Mouse (Mus musculus) R1 (cell line): ENCODE results near the gene Jdp2.

Source experiments
- DNase-seq: peaks from one replicate; pipeline ENCODE4 v3.0.0-alpha.2; 2018; ENCODE audit warnings: low read depth, low spot score

The Jdp2 gene

DNA sequence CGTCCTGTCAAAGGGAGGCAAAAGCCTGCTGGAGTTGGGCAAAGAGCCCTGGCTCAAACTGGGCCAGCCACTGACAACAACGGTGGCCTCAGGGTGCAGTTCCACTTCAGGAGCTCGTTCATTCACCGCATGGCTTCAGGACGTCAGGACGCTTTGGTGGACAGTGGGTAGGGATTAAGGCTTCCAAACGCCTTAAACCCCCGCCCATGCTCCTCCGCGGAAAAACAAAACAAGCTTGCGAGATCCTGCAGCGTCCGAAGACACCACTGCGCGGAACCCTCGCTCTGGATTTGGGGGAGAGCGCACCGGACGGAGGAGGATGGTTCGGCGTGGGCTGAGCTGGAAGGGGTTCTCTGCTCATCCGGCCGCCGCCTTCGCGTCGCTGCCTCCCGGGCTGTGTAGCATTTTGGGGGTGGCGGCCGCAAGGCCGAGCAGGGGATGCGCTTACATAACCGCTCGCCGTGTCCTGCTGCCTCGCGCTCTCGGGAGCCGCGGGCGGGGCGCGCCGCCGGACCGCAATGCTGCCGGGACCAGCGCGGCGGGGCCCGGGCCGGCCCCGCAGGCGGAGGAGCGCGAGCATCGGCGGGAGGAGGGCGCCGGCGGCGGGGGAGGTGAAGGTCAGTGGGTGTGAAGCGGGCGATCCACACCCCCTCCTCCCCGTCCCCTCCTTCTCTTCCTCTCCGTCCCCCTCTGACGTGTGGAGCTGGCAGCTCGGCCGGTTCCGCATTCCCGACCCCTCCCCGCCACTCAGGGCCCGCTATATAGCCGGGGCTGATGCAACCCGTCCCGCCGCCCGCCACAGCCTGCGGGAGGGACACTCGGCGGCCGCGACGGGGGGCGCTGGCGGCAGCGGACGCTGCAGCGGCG lies at the start of gene Jdp2:
Jdp2 (plus strand) TSS at position 417 of the 867 bp plus-strand sequence.
- DNase-seq = peak; percentile 74

DNA sequence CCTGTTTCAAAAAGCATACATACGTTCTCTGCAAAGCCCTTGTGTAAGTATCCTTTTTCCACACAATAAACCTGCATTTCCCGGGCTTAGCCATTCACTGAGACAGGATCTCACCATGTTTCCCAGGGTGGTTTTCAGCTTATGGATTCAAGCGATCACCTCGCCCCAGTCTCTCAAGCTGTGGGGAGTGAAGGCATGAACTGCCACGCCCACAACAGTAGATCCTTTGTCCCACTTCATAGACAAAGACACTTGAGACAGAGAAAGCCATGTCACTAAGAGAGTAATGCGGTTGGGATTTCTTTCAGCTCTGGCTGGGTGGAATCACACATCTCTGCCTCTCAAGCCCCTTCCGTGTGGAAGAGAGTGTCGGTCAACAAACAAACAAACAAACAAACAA lies 49.2 kb upstream of the Jdp2 start:
- DNase-seq = peak; percentile 62

- peak; percentile 71 for DNase-seq
These were observed 48.4 kb upstream of the Jdp2 start for GRCm38 (mm10) chr12:85550435-85550834.

DNA sequence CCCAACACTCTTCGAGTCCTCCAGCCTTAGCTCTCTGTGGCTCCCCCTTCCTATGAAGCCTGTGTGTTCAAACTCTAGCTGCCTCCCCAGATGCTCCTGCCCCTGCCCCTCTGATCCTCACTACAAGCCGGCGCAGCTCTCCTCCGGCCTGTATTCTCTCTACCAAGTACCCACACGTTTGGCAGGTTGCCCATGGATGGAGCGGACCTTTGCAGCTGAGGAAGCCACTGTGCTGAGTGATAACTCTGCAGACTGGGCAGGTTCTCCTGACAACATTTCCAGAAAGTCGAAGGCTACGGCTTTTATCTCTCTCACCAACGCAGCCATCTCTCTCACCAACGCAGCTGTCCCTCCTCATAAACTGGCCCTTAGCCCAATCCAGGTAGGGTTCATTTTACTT lies 39.5 kb upstream of the Jdp2 start:
- DNase-seq = no peak

GRCm38 (mm10) chr12:85565441-85565840 lies 33.4 kb upstream of the Jdp2 start:
- no peak for DNase-seq

- no peak for DNase-seq
These were observed 30.5 kb upstream of the Jdp2 start for GRCm38 (mm10) chr12:85568298-85568697.

DNA sequence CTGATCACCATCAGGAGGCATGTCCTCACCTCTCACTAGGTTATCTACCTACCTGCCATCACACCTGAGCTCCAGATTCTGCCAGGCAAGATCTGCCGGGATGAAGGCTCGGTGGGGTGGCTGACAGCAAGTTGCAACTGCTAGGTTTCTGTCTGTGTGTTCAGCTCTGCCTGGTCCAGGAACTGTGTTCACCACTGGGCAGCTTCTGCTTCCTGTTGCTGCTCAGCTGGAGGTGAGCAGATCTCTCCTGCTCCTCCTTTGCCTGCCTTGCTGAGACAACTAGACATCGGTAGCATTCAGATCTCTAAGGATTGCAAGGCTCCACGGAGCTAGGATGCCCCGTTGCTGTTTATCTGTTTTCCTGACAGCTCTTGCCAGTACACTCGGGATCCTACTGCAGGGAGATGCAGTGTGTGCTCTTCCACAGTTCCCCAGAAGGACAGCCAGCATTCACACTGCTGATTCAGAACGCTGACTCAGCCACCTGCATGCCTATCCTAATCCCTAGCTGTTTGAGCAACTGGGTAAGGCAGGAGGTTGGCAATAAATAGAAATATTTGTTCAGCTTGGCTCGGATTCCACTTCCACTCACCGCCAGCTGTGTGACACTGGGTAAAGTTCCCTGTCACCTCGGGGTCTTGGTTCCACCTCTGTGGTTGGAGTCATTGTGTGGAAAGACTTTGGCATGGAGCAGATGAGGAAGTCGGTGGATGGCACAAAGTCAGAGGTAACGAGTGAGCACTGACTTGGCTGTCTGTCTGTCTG lies 29.3 kb upstream of the Jdp2 start:
- no peak for DNase-seq

DNA sequence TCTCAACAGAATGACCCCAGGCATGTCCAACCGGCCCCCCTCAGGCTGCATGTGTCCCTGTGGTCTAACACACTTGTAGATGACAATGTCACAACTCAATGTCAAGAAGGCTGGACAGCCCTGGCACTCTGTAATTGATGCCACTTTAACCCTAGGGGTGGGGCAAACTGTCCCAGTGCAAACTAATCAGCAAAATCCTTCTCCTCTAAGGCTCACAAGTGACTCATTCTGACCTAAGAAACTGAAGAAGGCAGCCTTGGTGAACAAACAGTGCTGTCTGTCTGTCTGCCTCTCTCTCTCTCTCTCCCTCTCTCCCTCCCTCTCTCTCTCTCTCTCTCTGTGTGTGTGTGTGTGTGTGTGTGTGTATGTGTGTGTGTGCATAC lies 28.7 kb upstream of the Jdp2 start:
- DNase-seq = no peak

GRCm38 (mm10) chr12:85571312-85571711 lies 27.5 kb upstream of the Jdp2 start:
- DNase-seq = no peak

DNA sequence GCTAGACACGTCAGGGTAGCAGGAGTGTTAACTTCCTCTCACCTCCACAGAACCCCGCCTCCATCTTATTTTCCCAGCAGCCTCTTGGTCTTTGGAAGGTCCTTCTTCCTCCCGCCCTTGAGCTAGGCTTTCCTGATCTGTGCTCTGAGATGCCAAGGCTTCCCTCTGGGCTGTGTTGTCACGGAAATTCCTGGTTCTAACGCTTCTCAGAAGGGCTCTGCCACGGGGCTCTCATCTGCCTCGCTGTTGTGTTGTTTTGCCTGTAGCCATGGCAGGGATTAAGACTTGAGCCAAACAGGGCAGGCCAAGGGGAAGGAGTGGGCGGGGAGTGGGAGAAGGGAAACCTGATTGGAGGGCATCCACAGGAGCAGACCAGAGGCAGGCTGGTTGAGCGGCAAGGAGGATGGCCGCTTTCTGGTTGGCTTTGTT lies 26.8 kb upstream of the Jdp2 start:
- DNase-seq = peak; percentile 95

DNA sequence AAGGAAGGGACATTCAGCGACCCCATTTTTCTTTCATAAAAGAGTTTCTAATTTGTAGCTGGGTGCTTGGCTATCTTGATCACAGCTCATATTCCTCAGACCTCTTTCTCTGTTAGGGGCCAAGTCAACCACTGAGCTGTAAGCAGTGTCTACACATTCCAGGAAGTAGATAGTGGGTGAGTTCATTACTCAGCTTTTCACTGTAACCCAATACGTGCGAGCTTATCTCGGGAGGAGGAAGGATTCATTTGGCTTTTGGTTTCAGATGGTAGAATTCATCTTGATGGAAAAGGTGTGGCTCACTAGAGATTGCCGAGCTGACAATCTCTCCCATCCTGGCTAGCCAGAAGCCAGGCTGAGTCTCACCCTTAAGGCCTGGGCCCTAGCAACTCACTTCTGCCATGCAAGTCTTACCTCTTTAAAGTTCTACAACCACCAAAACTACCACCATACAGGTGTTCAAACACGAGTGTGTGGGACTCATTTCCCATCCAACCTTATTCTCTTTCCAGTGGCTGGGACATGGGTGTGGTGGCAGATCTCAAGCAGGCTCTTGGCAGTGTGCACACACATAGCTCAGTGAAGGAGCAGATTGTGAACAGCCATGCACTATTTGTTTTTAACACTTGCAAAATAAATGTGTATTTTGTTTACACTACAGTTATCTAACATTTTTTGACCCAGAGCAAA lies 23.9 kb upstream of the Jdp2 start:
- DNase-seq = no peak

GRCm38 (mm10) chr12:85575496-85575840 lies 23.4 kb upstream of the Jdp2 start:
- DNase-seq = no peak

DNA sequence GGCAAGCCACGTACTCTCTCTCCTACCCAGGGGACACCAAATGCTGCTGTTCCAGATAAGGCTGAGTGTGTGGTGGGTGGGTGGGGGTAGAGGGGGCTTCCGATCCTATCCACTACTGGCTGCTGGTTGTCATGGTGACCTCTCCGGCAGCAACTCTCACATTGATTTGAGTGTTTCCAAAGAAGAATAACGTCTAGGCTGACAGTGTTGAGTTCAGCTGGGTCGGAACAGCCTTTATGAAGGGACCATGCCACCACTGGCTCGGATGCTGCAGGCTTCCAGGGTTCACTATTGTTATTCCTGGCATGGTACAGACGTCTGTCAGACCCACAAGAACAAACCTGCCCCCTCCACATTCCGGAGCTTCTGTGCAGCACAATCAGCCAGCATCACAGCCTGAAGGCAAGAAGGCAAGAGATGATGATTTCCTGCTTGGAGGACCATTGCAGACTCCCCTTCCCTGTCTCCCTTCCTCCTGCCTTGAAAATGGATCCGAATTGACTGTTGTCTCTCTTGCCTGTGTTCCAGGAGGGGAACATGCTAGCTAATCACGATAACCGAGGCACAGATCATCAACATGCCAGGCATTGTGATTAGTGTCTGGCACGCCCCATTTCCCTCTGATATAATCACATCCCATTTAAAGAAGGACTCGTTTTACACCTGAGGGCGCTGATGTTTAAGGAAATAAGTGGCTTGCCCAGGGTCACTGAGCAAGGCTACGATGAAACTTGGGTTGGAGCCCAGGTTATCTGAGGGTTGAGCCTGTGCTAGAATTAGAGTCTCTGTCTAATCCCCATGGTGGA lies 17.4 kb upstream of the Jdp2 start:
- no peak for DNase-seq

- DNase-seq = no peak
These were observed 16.8 kb upstream of the Jdp2 start for GRCm38 (mm10) chr12:85582067-85582316.

DNA sequence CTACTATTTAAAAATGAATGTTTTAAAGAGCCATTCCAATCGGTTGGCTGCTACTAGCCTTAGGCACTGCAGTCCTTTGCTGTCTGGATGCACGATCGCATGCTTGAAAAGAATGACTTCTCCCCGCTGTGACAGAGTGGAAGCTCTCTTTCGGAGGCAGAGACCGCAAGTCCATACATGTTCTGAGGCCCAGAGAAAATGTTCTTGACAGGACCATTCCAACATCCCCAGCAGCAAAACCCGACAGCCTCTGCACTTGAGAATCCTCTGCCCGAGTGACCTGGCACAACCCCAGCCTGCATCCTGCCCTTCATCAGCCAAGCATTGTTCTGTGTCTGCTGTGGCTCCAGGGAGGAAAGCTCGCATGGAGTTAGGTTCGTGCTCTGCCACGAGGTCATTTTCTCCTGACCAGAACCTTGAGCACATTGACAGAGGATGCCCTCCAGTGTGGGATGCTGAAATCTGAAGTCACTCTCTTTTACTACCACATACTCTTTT lies 13.0 kb upstream of the Jdp2 start:
- DNase-seq = no peak

DNA sequence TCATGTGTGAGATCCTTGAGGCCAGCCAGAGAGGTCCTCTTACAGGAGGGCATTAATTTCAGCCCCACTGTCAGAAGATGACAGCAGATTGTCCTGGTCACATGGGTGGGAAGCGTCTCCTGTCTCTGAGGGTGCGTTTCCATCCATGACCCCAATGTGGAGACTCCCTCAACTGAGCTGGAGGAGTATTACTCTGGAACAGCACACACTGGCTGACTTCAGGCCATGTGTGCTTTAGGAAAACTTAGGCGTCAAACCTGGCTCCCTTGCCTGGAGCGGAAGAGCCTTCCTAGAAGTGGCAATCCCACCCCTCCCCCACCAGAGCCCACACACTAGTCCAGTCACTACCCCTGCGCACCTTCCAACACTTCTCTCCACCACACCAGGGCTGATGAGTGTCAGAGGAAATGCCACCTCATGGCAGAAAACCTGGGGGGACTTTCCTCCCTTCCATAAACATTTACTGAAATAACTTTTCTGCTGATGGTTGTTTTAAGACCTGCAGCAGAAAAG lies 8.9 kb upstream of the Jdp2 start:
- DNase-seq = no peak

DNA sequence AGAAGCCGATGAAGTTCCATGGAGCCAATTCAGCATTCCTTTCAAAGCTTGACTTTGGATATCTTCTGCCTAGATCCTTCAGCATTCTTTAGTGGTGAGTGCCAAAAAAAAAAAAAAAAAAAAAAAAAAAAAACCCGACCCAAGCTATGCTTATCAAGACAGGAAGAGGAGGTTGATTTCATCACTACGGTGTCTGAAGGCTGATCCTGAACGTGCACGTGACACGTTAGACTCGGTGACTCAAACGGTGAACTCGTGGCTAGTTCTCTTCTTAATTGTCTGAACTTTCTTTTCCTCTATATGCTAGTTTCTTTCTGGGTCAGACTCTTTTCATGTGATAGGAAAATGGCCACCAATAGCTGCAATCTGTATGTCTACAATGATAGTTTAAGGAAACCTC lies 5.9 kb upstream of the Jdp2 start:
- no peak for DNase-seq

DNA sequence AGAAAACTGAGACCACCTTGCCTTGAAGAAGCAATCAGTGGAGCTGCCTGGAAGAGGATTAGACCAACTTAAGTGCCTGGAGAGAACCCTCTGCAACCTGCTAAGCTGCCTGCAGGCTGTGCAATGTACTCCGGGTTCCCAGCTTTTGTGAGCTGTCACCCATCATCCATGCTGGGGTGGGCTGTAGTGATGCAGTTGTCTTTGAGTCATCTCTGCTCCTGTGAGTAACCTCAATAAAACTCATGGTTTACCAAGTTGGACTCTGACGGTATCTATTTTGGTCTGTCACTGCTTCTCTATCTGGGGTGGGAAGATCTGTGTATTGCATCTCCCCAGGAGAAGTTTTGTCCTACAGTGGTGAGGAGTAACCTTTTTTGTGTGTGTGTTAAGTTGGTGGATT lies 4.4 kb upstream of the Jdp2 start:
- no peak for DNase-seq

DNA sequence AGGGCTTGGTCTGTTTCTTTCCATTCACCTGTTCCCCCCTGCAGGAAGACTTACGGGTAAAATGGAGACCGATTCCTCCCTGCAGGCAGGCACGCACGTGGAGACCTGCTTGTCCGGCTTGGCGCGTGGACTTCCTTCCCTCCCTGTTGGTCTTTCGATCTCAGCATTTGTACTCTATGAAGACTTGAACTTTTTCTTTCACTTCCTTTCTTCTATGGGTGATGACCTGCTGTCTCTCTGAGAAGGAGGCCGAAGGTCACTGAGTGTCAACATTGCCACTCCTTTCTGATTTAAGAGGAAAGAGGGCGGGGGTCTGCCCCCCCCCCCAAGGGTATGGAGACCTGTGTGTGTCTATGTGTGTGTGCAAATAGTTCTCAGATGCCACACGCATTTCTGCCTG lies 774 bp upstream of the Jdp2 start:
- no peak for DNase-seq

DNA sequence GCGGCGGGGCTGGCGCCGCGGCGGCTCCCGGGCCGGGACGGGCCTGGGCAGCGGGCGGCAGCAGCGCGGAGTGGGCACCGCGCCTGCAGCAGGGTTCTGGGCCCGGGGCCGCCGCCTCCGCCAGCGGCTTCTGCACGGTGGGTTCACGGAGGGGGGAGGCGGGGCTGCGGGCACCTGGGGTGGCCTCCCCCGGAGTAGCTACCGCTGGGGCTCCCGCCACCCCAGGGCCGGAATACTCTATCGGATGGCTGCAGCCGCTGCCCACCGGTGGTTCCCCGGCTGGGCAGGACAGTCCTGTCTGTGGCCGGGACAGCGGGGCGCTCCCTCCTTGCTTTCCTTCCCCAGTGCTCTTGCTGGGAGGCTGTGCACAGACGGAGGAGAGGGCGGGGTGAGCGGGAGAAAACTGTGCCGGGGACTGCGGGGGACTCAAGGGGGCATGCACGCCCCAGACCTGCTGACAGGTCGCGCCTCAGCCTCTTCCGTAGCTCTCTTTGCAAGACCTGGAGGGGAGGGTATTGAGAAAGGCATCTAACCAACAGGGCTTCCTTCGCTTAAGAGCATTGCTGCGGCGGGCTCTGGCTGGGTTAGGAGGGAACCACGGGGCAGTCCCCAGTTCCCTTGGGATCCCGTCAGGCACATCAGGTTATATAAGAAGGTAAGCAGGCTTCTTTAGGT lies 788 bp downstream of the Jdp2 start:
- DNase-seq = peak; percentile 53

DNA sequence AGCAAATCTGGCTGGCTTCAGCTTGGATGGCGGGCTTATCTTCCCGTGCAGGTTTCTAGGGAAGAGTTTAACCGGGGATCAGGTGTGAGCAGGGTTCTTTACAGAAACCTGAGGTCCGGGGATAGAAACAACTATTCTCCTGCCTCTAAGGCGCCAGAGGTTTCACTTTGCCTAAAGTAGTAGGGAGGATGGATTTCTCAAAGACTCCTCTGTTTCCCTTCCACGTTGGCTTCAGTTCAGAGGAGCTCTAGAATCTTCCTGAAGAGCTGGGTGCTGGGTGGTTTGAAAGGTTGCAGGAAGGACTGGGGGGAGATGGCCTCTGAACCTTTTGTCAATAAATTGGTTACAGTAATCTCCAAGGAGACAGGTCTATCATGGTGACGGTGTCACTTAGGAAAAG lies 1.8 kb downstream of the Jdp2 start:
- no peak for DNase-seq
